Mouse (Mus musculus) thymus, adult 2 months (tissue): ENCODE data around the gene Tmem131.

Experiments
- CTCF ChIP-seq: fragments of 200-500 bp; IDR thresholded peaks from 2 replicates; pipeline ENCODE4 v1.5.1; 2012; ENCODE audit warnings: mild to moderate bottlenecking, control low read depth, low read length, moderate library complexity, borderline replicate concordance; ENCODE audit not compliant: control insufficient read depth, poor library complexity, insufficient read depth; ENCODE audit errors: extremely low read depth
- POLR2A ChIP-seq: fragments of 200-500 bp; IDR thresholded peaks from 2 replicates; pipeline ENCODE4 v1.6.1; 2012; ENCODE audit warnings: mild to moderate bottlenecking, low read length, control low read depth, moderate library complexity; ENCODE audit not compliant: control insufficient read depth, poor library complexity, insufficient read depth; ENCODE audit errors: extremely low read depth

- TF ChIP-seq CTCF, result peak; percentile 18; the same call in 1 of the 2 replicates
- TF ChIP-seq POLR2A, result no peak
Measured at GRCm38 (mm10) chr1:36830913-36831866, 112.3 kb downstream of the Tmem131 start.
